Mouse (Mus musculus) brain, embryonic 14.5 days (tissue): ENCODE data around the gene Zfp91.

Source experiments
- CTCF ChIP-seq: fragments of 200-500 bp; IDR thresholded peaks from 2 replicates; pipeline ENCODE4 v1.5.1; 2012; ENCODE audit warnings: inconsistent platforms, mild to moderate bottlenecking, moderate library complexity, borderline replicate concordance; ENCODE audit not compliant: insufficient read depth, insufficient read length; ENCODE audit errors: extremely low read depth
- POLR2A ChIP-seq: fragments of 200-500 bp; IDR thresholded peaks from 2 replicates; pipeline ENCODE4 v1.6.1; 2012; ENCODE audit warnings: mild to moderate bottlenecking, inconsistent platforms, borderline replicate concordance; ENCODE audit not compliant: poor library complexity, insufficient read depth, insufficient read length, severe bottlenecking; ENCODE audit errors: extremely low read depth

DNA sequence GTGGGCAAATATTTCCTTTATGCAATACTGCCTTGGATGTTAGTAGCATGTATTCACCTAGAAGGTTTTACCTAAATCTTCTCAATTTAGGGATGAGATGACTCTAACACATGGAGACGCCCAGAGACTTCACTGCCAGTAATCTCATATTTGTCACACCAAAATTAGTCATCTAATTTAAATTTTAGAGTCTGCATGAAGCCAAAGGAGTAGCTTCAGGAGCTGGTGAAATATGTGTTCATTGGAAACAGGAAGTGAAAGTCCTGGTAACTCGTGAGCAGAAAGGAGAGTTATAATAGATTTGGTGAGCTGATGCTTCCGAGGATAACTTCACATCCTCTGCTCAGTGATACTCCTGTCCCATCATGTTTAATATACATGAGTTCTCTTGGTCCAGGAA lies 5.1 kb upstream of the Zfp91 start:
- TF ChIP-seq POLR2A (no peak), CTCF (no peak)
